Mouse (Mus musculus) heart, embryonic 11.5 days (tissue): ENCODE results near the gene Zfp148. TPM values are rescaled to one million over a fixed set of nuclear protein-coding genes. Genes with fewer than 3 reads are reported as not detected.

Experiments
- ATAC-seq: fragments of 200-750 bp; cut with Nextera tagmentation; replicated peaks from 2 replicates; pipeline ENCODE4 v1.8.0; 2017; ENCODE audit warnings: moderate library complexity; ENCODE audit not compliant: insufficient number of reproducible peaks, low FRiP score, low TSS enrichment
- H3K27ac ChIP-seq: fragments of 300-500 bp; sonication (generic); 2 replicates; pipeline ENCODE4 v1.5.1; 2014; ENCODE audit warnings: mild to moderate bottlenecking, low read depth, low read length
- H3K27me3 ChIP-seq: fragments of 300-500 bp; sonication (generic); 2 replicates; pipeline ENCODE4 v1.6.1; 2014; ENCODE audit warnings: mild to moderate bottlenecking, low read length, mixed read lengths; ENCODE audit not compliant: control insufficient read depth, insufficient read depth
- H3K36me3 ChIP-seq: fragments of 300-500 bp; sonication (generic); 2 replicates; pipeline ENCODE4 v1.6.1; 2014; ENCODE audit warnings: mild to moderate bottlenecking, low read length, moderate library complexity, mixed read lengths; ENCODE audit not compliant: control insufficient read depth, insufficient read depth
- H3K4me1 ChIP-seq: fragments of 300-500 bp; sonication (generic); 2 replicates; pipeline ENCODE4 v1.6.1; 2014; ENCODE audit warnings: low read length; ENCODE audit not compliant: control insufficient read depth, insufficient read depth
- H3K4me2 ChIP-seq: fragments of 300-500 bp; sonication (generic); 2 replicates; pipeline ENCODE4 v1.6.1; 2014; ENCODE audit warnings: mild to moderate bottlenecking, moderate library complexity
- H3K4me3 ChIP-seq: fragments of 300-500 bp; sonication (generic); 2 replicates; pipeline ENCODE4 v1.5.1; 2014; ENCODE audit warnings: low read depth, low read length
- H3K9ac ChIP-seq: fragments of 300-500 bp; sonication (generic); 2 replicates; pipeline ENCODE4 v1.6.1; 2014; ENCODE audit warnings: mild to moderate bottlenecking, low read depth, low read length, moderate library complexity
- H3K9me3 ChIP-seq: fragments of 300-500 bp; sonication (generic); replicated peaks from 2 replicates; pipeline ENCODE4 v1.6.1; 2016; ENCODE audit warnings: low read length; ENCODE audit not compliant: control insufficient read depth
- WGBS: fragments of 180-500 bp; shearing (Covaris S2); extraction: QIAGEN DNeasy Blood & Tissue Kit; methylation state at CpG from one replicate; pipeline ENCODE4 v1.1.7; 2014; ENCODE audit not compliant: insufficient replicate concordance; 5-methylcytosine and 5-hydroxymethylcytosine counted together
- polyA plus RNA-seq: library from polyadenylated mRNA; unstranded; fragments of >200 nt; fragmentation: Nextera tagmentation; extraction: Ambion mirVana; gene quantifications from 2 replicates; pipeline ENCODE4 v1.2.1, GENCODE M21; 2014

The Zfp148 gene
- polyA plus RNA-seq, 1 experiment from 2014 or later = 37.8 TPM

DNA sequence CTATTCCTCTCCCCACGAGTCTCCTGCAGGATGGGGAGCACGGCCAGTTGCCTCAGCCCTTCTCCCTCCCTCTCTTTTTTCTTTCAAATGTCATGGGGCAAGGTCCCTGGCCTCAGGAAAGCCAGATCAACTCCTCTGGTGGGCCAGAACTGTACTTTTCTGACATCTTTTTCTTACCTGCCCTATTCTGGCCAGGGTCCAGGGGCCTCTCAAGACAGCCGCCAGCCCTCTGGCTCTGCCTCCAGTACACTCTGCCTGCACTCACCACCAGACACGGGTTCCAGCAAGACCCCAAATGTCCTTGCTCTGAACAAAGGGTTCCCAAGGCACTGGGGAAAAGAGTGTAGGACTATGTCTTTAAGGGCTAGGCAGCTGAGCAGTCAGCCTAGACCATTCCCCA lies 137.0 kb downstream of the Zfp148 start:
- peak overlapping the region; percentile 56; the same call in 1 of the 2 replicates for H3K9ac ChIP-seq
- H3K27me3 ChIP-seq = no peaks in the 10 kb centered on the region
- 21% methylated on average over 4 of the region's 4 CpGs for WGBS
- no peaks in the 10 kb centered on the region for H3K36me3 ChIP-seq
- no peak overlapping the region for H3K27ac ChIP-seq
- H3K9me3 ChIP-seq = no peaks in the 10 kb centered on the region
- peaks cover 12% of the 10 kb centered on the region for H3K4me1 ChIP-seq
- H3K4me2 ChIP-seq = peak overlapping the region; percentile 84
- peak overlapping the region; percentile 43 for H3K4me3 ChIP-seq
- no peak for ATAC-seq

DNA sequence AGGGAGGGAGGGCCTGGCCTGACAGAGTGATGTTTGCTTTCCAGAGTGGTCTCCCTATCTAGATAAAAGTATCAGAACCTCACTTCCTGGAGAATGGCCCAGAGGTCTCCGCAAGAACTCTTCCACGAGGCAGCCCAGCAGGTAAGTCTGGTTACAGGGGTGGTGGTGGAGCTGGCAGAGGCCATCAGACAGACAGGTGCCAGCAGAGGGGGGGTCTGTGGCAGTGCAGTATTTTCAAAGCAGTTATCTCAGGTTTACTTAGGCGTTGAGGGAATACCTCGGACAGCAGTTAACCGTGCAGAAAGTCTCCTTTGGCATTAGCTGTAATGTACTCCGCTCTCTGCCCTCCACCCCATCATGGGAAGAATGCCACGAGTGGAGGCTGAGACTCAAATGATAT lies 137.6 kb downstream of the Zfp148 start:
- Histone ChIP-seq H3K36me3 (no peaks in the 10 kb centered on the region), H3K27me3 (no peaks in the 10 kb centered on the region), H3K9me3 (no peaks in the 10 kb centered on the region), H3K27ac (no peak overlapping the region), H3K4me2 (no peak overlapping the region), H3K4me1 (peaks cover 12% of the 10 kb centered on the region), H3K9ac (no peak overlapping the region), H3K4me3 (no peak overlapping the region)
- no peak for ATAC-seq
- WGBS = 42% methylated on average over 7 of the region's 7 CpGs

GRCm38 (mm10) chr16:33519916-33520568 lies 139.4 kb downstream of the Zfp148 start:
- Histone ChIP-seq H3K4me1 (peaks cover 12% of the 10 kb centered on the region), H3K4me3 (no peak overlapping the region), H3K27ac (no peak overlapping the region), H3K9me3 (no peaks in the 10 kb centered on the region), H3K4me2 (no peak overlapping the region), H3K36me3 (no peaks in the 10 kb centered on the region), H3K27me3 (no peaks in the 10 kb centered on the region), H3K9ac (no peak overlapping the region)
- WGBS = 63% methylated on average over 6 of the region's 6 CpGs
- no peak for ATAC-seq

- Histone ChIP-seq H3K4me1 (peaks cover 5% of the 10 kb centered on the region), H3K4me2 (no peak overlapping the region), H3K9ac (no peak overlapping the region), H3K9me3 (no peaks in the 10 kb centered on the region), H3K36me3 (no peaks in the 10 kb centered on the region), H3K4me3 (no peak overlapping the region), H3K27ac (no peak overlapping the region), H3K27me3 (no peaks in the 10 kb centered on the region)
- 53% methylated on average over 4 of the region's 4 CpGs for WGBS
- ATAC-seq = no peak
Observed at GRCm38 (mm10) chr16:33522516-33522915, 141.9 kb downstream of the Zfp148 start.

- 76% methylated on average over 10 of the region's 10 CpGs for WGBS
- no peak for ATAC-seq
- Histone ChIP-seq H3K4me2 (no peak overlapping the region), H3K27me3 (no peaks in the 10 kb centered on the region), H3K9ac (no peak overlapping the region), H3K27ac (no peak overlapping the region), H3K4me1 (no peaks in the 10 kb centered on the region), H3K36me3 (no peaks in the 10 kb centered on the region), H3K9me3 (no peaks in the 10 kb centered on the region), H3K4me3 (no peak overlapping the region)
Observed at GRCm38 (mm10) chr16:33523571-33523970, 142.9 kb downstream of the Zfp148 start.

DNA sequence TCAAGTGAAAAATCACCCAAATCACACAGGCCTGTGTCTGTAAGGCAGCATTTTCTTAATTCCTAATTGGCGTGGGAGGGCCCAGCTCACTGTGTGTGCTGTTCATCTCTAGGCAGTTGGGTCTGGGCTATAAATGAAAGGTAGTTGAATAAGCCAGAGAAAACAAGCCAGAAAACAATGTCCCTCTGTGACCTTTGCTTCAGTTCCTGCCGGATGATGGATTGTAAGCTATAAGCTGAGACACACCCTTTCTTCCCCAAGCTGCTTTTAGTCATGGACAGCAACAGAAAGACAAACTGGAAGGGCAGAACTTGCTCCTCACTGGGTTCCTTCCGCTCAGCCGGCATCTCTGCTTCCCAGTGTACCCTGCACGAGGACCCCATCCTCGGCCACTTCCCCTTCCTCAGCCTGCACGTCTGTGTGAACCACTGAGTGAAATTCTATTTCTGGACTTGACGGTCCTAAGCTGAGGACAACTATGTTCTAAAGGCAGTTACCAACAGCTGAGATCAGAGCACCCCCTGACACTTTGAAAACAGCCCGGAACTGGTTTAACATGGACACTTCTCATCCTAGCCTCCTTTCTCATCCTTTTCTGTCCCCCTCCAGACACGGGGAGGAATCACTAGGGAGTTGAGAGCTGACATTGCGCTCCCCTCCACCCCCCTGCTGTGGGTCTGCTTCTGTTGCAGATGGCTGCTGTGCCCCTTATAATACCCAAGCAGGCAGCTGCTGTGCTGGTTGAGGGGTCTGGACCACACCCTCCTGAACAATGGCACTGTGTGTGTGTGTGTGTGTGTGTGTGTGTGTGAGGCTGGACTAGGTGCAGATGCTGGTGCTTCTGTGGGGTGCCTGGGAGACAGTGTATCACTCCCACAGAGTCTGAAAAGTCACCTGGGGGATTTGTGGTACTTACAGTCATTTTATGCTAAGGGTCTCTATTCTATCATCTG lies 149.1 kb downstream of the Zfp148 start:
- no peak overlapping the region for H3K4me2 ChIP-seq
- no peaks in the 10 kb centered on the region for H3K36me3 ChIP-seq
- no peaks in the 10 kb centered on the region for H3K4me1 ChIP-seq
- no peaks in the 10 kb centered on the region for H3K9me3 ChIP-seq
- no peak for ATAC-seq
- H3K27ac ChIP-seq = no peak overlapping the region
- no peak overlapping the region for H3K4me3 ChIP-seq
- no peak overlapping the region for H3K9ac ChIP-seq
- no peaks in the 10 kb centered on the region for H3K27me3 ChIP-seq
- WGBS = 64% methylated on average over 11 of the region's 11 CpGs

- Histone ChIP-seq H3K4me3 (no peak overlapping the region), H3K4me2 (no peak overlapping the region), H3K4me1 (no peaks in the 10 kb centered on the region), H3K27ac (no peak overlapping the region), H3K9me3 (no peaks in the 10 kb centered on the region), H3K9ac (no peak overlapping the region), H3K27me3 (no peaks in the 10 kb centered on the region), H3K36me3 (no peaks in the 10 kb centered on the region)
- WGBS = 71% methylated on average over 8 of the region's 8 CpGs
- ATAC-seq = no peak
Observed at GRCm38 (mm10) chr16:33531184-33531583, 150.5 kb downstream of the Zfp148 start.

DNA sequence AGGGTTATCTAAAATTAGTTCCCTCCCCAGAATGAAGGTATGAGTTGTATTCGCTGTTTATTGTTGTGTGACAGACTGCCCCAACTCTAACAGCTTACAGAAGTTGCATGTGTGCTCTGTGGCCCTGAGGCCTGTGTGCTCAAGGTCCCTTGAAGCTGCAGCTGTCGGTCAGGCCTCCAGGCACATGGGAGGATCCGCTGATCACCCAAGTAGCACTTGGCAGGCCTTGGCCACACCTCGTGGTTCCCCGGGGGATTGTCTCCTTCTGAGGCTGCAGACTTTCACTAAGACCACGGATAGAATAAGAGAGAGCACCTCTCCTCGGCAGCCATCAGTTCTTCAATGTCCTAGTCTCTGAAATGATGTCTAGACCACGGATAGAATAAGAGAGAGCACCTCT lies 155.8 kb downstream of the Zfp148 start:
- Histone ChIP-seq H3K36me3 (no peaks in the 10 kb centered on the region), H3K9ac (no peak overlapping the region), H3K9me3 (no peaks in the 10 kb centered on the region), H3K4me3 (no peak overlapping the region), H3K4me1 (no peaks in the 10 kb centered on the region), H3K27ac (no peak overlapping the region), H3K4me2 (no peak overlapping the region), H3K27me3 (no peaks in the 10 kb centered on the region)
- ATAC-seq = no peak
- WGBS = 67% methylated on average over 8 of the region's 8 CpGs
